Mouse (Mus musculus) cerebellum, adult 2 months (tissue): ENCODE measurements around the gene Ndufs3.

Experiments
- CTCF ChIP-seq: fragments of 200-500 bp; IDR thresholded peaks from 2 replicates; pipeline ENCODE4 v1.5.1; 2011; ENCODE audit warnings: low read depth, mild to moderate bottlenecking, control low read depth, low read length, moderate library complexity, borderline replicate concordance; ENCODE audit not compliant: insufficient read depth
- POLR2A ChIP-seq: fragments of 200-500 bp; IDR thresholded peaks from 2 replicates; pipeline ENCODE4 v1.6.1; 2011; ENCODE audit warnings: low read length, control low read depth, borderline replicate concordance; ENCODE audit not compliant: insufficient read depth

GRCm38 (mm10) chr2:90928566-90928965, 23.9 kb upstream of the Ndufs3 start:
- TF ChIP-seq POLR2A, result no peak
- no peak for TF ChIP-seq CTCF
